Mouse (Mus musculus) kidney, embryonic 14.5 days (tissue): ENCODE measurements at regions not wholly inside any gene's neighbourhood (a gene's known extent, or its start where the extent isn't known, plus 50 kb on each side); places are given as distances from the start of the nearest gene placed in this dataset.

ENCODE experiments used
- ATAC-seq: fragments of 200-750 bp; cut with Nextera tagmentation; 2 replicates; pipeline ENCODE4 v1.8.0; 2017; ENCODE audit warnings: moderate number of reproducible peaks, mild to moderate bottlenecking, moderate TSS enrichment, moderate library complexity; ENCODE audit not compliant: low FRiP score, low TSS enrichment
- H3K27ac ChIP-seq: fragments of 300-500 bp; sonication (generic); 2 replicates; pipeline ENCODE4 v1.5.1; 2014; ENCODE audit warnings: low read depth, mild to moderate bottlenecking, low read length, moderate library complexity, mixed read lengths
- H3K27me3 ChIP-seq: fragments of 300-500 bp; sonication (generic); 2 replicates; pipeline ENCODE4 v1.6.1; 2014; ENCODE audit warnings: mild to moderate bottlenecking, low read length; ENCODE audit not compliant: control insufficient read depth, insufficient read depth
- H3K36me3 ChIP-seq: fragments of 300-500 bp; sonication (generic); 2 replicates; pipeline ENCODE4 v1.6.1; 2014; ENCODE audit warnings: low read length, mixed read lengths; ENCODE audit not compliant: control insufficient read depth, insufficient read depth
- H3K4me1 ChIP-seq: fragments of 300-500 bp; sonication (generic); 2 replicates; pipeline ENCODE4 v1.6.1; 2014; ENCODE audit warnings: low read length, mixed read lengths; ENCODE audit not compliant: control insufficient read depth, insufficient read depth
- H3K4me2 ChIP-seq: fragments of 300-500 bp; sonication (generic); replicated peaks from 2 replicates; pipeline ENCODE4 v1.6.1; 2014; ENCODE audit warnings: low read depth, mild to moderate bottlenecking, low read length
- H3K4me3 ChIP-seq: fragments of 300-500 bp; sonication (generic); 2 replicates; pipeline ENCODE4 v1.5.1; 2014; ENCODE audit warnings: mild to moderate bottlenecking, low read length
- H3K9ac ChIP-seq: fragments of 300-500 bp; sonication (generic); 2 replicates; pipeline ENCODE4 v1.6.1; 2014; ENCODE audit warnings: low read depth, mild to moderate bottlenecking, low read length, moderate library complexity
- H3K9me3 ChIP-seq: fragments of 300-500 bp; sonication (generic); 2 replicates; pipeline ENCODE4 v1.6.1; 2016; ENCODE audit warnings: low read length; ENCODE audit not compliant: control insufficient read depth
- WGBS: fragments of 180-500 bp; shearing (Covaris S2); extraction: QIAGEN DNeasy Blood & Tissue Kit; methylation state at CpG from one replicate; pipeline ENCODE4 v1.1.7; 2014; 5-methylcytosine and 5-hydroxymethylcytosine counted together

DNA sequence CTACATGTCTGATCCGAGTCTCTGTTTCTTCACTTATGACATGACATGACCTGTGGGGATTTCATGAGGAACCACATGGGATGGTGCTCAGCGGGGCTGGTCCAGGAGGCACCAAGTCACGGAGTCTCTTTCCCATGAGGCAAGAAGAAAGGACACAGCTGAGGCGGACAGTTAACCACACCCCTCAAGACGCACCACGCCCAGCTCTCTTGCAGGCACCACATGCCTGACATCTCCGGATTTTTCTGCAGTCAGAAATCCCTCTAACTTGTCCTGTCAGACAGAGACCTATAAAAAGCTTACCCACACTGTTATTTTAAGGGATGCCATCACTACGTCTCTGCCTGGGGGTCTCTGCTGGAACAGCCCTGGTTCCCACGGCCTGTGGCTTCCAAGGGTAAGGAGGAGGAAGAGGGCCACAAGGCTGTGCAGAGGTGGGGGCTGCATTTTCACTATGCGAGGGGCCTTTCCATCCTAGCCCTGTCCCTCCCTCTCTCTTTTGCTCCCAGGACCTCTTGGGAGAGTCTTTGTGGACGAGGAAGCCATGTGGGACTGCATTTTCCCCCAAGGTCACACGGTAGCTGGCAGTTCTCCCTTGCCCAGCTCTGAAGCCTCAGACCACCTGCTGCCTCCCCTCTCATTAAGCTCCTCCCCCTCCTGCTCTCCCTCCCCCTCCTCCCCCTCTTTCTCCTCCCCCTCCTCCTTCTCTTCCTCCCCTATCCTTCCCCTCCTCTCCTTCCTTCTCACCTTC, 154.6 kb upstream of the Gm26897 start:
- no peak overlapping the region for H3K4me3 ChIP-seq
- peaks cover 36% of the 10 kb centered on the region for H3K4me1 ChIP-seq
- peak; percentile 36; the same call in 1 of the 2 replicates for ATAC-seq
- no peak overlapping the region for H3K9ac ChIP-seq
- peaks cover 32% of the 10 kb centered on the region; the same call in 1 of the 2 replicates for H3K27me3 ChIP-seq
- no peaks in the 10 kb centered on the region for H3K9me3 ChIP-seq
- H3K27ac ChIP-seq = 0 out of 2 replicates have a peak overlapping the region, but pooled peaks have one; percentile 24
- no peak overlapping the region for H3K4me2 ChIP-seq
- 14% methylated on average over 12 of the region's 12 CpGs for WGBS
- H3K36me3 ChIP-seq = no peaks in the 10 kb centered on the region

DNA sequence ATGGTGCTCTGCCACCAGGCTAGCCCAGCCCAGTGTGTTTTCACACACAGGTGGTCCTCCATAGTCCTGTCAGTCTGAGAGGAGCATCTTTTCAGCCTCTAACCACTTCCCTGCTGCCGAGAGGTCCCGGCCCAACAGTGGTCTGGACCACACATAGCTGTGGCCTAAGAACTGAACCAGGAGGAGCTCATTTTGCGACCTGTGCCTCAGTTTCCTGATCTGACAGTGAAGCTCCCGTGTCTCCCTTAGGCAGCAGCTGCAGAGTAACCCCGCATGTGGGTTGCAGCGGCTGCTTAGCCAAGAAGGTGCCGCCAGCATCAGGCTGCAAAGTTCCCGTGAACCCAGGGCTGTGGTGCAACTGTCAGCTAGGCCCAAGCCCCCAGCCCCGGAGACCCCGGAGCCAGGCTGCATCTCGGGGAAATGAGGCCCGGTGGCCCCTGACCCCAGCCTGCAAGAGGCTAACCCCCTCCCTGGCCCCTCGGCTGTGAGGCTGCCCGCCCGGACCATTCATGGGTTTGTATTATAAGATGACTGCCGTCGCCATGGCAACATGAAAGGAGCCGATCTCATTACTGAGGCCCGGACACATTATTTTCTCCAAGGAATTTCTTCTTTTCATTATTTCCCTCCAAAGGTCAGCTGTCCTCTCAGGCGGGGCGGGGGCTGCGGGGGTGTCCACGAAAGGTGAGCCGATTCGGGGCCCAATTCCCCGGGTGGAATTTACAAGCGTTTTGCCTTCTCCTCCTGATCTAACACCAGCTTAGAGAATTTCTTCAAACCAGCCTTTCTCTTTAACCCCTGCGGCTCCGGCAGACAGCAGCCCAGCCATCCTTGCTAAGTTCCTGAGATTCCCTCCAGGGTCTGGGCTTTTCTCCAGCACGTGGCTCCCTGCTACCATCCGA, 152.6 kb upstream of the Gm26897 start:
- Histone ChIP-seq H3K9me3 (no peaks in the 10 kb centered on the region), H3K4me1 (peaks cover 34% of the 10 kb centered on the region), H3K9ac (0 out of 2 replicates have a peak overlapping the region, but pooled peaks have one; percentile 31), H3K36me3 (no peaks in the 10 kb centered on the region), H3K4me2 (peak overlapping the region; percentile 49), H3K27me3 (peaks cover 25% of the 10 kb centered on the region; the same call in 1 of the 2 replicates), H3K4me3 (peak overlapping the region; percentile 31), H3K27ac (no peak overlapping the region)
- 4% methylated on average over 31 of the region's 31 CpGs for WGBS
- peak; percentile 24; the same call in 1 of the 2 replicates for ATAC-seq

DNA sequence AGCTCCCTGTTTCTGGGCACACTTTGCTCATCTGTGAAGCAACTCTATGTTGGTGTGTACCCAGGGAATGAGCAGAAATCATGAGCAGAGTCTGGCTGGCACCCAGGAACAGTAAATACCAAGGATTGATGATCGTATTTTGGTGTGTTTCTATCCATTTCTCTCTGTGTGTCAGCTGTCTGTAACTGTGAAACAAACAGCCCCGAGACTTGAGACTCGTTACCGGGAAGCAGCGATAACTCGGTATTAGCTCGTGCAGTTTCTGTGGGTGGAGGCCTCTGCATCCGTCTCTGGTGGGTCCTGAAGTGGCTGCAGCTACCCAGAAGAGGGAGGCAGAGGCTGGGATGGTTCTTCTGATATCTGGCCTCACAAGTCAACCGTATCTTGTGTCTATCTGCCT, 151.7 kb upstream of the Gm26897 start:
- WGBS = 51% methylated on average over 9 of the region's 9 CpGs
- Histone ChIP-seq H3K9me3 (no peaks in the 10 kb centered on the region), H3K27me3 (peaks cover 28% of the 10 kb centered on the region; the same call in 1 of the 2 replicates), H3K27ac (no peak overlapping the region), H3K36me3 (no peaks in the 10 kb centered on the region), H3K4me1 (peaks cover 31% of the 10 kb centered on the region), H3K4me2 (peak overlapping the region; percentile 49), H3K9ac (no peak overlapping the region), H3K4me3 (no peak overlapping the region)
- ATAC-seq = no peak

DNA sequence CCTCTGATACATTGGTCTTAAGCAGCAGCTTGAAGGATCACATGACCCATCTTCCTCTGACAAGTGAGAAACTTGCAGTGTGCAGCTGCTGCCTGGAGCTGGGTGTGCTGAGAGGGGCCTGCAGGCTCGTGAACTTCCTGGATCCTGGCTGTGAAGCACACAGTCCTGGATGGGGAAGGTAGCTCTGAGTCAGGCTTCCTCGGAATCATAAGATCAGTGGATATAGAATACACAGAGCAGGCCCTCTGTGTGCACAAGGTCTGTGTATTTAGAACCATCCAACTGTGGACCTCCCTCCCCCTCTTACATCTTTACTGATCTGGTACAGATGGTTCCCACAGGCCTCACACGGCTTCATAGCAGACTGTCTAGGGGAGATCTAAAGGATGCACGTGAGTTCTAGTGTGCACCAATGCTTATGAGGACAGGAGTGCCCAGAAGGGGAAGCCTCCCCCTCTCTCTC, 143.1 kb upstream of the Gm26897 start:
- no peaks in the 10 kb centered on the region for H3K9me3 ChIP-seq
- WGBS = 5% methylated on average over 4 of the region's 4 CpGs
- H3K4me2 ChIP-seq = no peak overlapping the region
- H3K36me3 ChIP-seq = no peaks in the 10 kb centered on the region
- peak overlapping the region; percentile 38; the same call in 1 of the 2 replicates for H3K27ac ChIP-seq
- H3K4me3 ChIP-seq = no peak overlapping the region
- ATAC-seq = 0 out of 2 replicates have a peak, but pooled peaks have one; percentile 36
- H3K27me3 ChIP-seq = peaks cover 11% of the 10 kb centered on the region; the same call in 1 of the 2 replicates
- H3K9ac ChIP-seq = no peak overlapping the region
- H3K4me1 ChIP-seq = 0 out of 2 replicates have a peak, but pooled peaks cover 4% of the 10 kb centered on the region

DNA sequence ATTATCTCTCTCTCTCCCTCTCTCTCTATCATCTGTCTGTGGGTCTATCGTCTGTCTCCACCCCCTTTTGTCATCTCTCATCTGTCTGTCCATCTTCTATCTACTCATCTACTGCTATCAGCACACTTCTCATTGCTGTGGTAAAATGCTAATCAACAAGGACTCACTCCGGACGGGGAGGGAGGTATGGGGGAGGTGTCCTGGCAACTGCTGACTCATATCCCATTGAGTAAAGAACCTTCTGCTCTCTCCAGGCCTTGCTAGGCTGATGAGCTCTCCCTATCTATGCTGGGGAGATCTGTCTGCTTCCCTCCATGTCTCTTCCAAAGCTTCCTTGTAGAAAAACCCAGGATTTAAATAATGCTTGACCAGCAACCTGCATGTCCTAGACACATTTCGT, 140.9 kb upstream of the Gm26897 start:
- H3K4me2 ChIP-seq = no peak overlapping the region
- no peak overlapping the region for H3K27ac ChIP-seq
- no peak overlapping the region for H3K4me3 ChIP-seq
- no peak overlapping the region for H3K9ac ChIP-seq
- 0 out of 2 replicates have a peak, but pooled peaks cover 7% of the 10 kb centered on the region for H3K4me1 ChIP-seq
- WGBS = 63% methylated on average over 4 of the region's 4 CpGs
- no peaks in the 10 kb centered on the region for H3K27me3 ChIP-seq
- H3K9me3 ChIP-seq = no peaks in the 10 kb centered on the region
- H3K36me3 ChIP-seq = no peaks in the 10 kb centered on the region
- ATAC-seq = no peak

DNA sequence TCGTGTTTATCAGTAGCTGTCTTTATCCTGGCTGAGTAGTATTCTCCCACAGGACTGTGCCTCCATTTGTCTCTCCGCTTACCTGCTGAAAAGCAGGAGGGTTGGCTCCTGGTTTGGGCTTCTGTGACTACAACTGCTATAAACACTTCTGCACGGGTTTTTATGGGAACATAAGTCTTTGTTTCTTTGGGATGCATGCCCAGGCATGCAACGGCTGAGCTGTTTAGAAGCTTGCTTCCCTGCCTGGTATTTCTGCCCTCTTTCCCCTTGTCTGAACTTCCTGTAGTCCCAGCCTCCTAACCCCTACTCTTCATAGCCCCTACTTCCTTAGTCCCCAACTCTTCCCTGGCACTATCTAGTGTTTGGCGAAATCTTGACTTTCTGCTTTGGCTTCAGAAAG, 139.6 kb upstream of the Gm26897 start:
- Histone ChIP-seq H3K9me3 (no peaks in the 10 kb centered on the region), H3K36me3 (no peaks in the 10 kb centered on the region), H3K4me1 (0 out of 2 replicates have a peak, but pooled peaks cover 8% of the 10 kb centered on the region), H3K27ac (no peak overlapping the region), H3K4me2 (no peak overlapping the region), H3K4me3 (no peak overlapping the region), H3K9ac (no peak overlapping the region), H3K27me3 (no peaks in the 10 kb centered on the region)
- no peak for ATAC-seq
- WGBS = 72% methylated on average over 5 of the region's 5 CpGs

DNA sequence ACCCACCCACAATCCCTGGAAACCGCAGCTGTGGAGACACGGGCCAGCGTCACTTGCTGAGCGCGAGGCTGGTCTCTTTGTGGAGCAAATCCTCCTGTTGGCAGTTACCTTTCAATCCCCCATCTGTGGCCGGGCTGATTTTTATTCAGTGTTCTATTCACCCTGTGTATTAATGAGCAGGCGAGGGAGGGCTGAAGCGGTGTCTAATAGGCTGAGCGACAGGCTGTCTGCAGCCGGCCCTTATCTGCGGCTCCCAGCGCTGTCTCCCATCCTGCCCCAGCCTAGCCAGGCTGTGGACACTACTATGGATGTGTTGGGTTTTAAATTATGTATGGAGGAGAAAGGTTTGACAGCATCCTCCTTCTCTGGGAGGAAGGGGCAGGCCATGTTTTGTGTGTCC, 138.3 kb upstream of the Gm26897 start:
- Histone ChIP-seq H3K9ac (no peak overlapping the region), H3K27ac (no peak overlapping the region), H3K4me2 (no peak overlapping the region), H3K4me1 (0 out of 2 replicates have a peak, but pooled peaks cover 10% of the 10 kb centered on the region), H3K4me3 (no peak overlapping the region), H3K36me3 (no peaks in the 10 kb centered on the region), H3K27me3 (no peaks in the 10 kb centered on the region), H3K9me3 (no peaks in the 10 kb centered on the region)
- WGBS = 71% methylated on average over 12 of the region's 12 CpGs
- ATAC-seq = no peak

DNA sequence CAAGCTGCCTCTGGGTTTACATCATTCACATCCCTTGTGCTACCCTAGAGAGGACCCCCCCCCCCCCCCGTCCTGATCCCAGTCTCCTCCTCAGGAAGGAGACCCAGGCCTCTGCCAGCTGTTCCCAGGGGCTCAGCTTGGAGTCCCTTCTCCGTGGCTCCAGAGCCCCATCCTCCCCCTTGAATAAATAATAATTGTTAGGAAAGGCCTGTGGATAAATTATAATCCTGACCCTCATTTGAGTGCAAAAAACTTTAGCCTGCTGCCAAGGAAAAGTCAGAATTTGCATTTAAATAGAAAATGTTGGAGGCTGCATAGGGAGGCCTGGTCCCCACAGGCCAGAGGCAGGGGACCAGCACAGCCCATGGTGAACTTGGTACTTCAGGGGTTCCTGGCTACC, 136.0 kb upstream of the Gm26897 start:
- 44% methylated on average over 2 of the region's 2 CpGs for WGBS
- H3K4me2 ChIP-seq = no peak overlapping the region
- no peaks in the 10 kb centered on the region for H3K36me3 ChIP-seq
- H3K27me3 ChIP-seq = no peaks in the 10 kb centered on the region
- no peak overlapping the region for H3K9ac ChIP-seq
- no peaks in the 10 kb centered on the region for H3K9me3 ChIP-seq
- no peak overlapping the region for H3K4me3 ChIP-seq
- ATAC-seq = no peak
- peak overlapping the region; percentile 52; the same call in 1 of the 2 replicates for H3K27ac ChIP-seq
- peaks cover 9% of the 10 kb centered on the region; the same call in 1 of the 2 replicates for H3K4me1 ChIP-seq
